Mouse (Mus musculus) cortical plate, adult 2 months (tissue): ENCODE measurements around the gene Gsg1l. TPM values are rescaled to one million over a fixed set of nuclear protein-coding genes. Genes with fewer than 3 reads are reported as not detected.

Source experiments
- H3K27ac ChIP-seq: fragments of 200-500 bp; 2 replicates; pipeline ENCODE4 v1.5.1; 2012; ENCODE audit warnings: low read length, control low read depth, inconsistent platforms; ENCODE audit not compliant: insufficient read depth
- H3K4me1 ChIP-seq: fragments of 200-500 bp; 2 replicates; pipeline ENCODE4 v1.6.1; 2011; ENCODE audit warnings: low read length; ENCODE audit not compliant: control insufficient read depth, insufficient read depth
- H3K4me3 ChIP-seq: fragments of 200-500 bp; 2 replicates; pipeline ENCODE4 v1.5.1; 2011; ENCODE audit warnings: mild to moderate bottlenecking, low read length, control low read depth; ENCODE audit not compliant: insufficient read depth
- CTCF ChIP-seq: fragments of 200-500 bp; IDR thresholded peaks from 2 replicates; pipeline ENCODE4 v1.5.1; 2011; ENCODE audit warnings: mild to moderate bottlenecking, control low read depth, low read length; ENCODE audit not compliant: insufficient read depth; ENCODE audit errors: extremely low read depth
- POLR2A ChIP-seq: fragments of 200-500 bp; IDR thresholded peaks from 2 replicates; pipeline ENCODE4 v1.6.1; 2011; ENCODE audit warnings: mild to moderate bottlenecking, low read length, control low read depth; ENCODE audit not compliant: insufficient read depth; ENCODE audit errors: extremely low read depth
- polyA plus RNA-seq: library from polyadenylated mRNA; depleted of rRNA; stranded (reverse); fragments of >200 nt; gene quantifications from 2 replicates; pipeline ENCODE4 v1.2.3, GENCODE M21; 2012

The Gsg1l gene
- polyA plus RNA-seq, 1 experiment, result 69.5 TPM

GRCm38 (mm10) chr7:125887761-125888160 lies 194.4 kb downstream of the Gsg1l start:
- H3K27ac ChIP-seq, result peak overlapping the region; percentile 18; the same call in 1 of the 2 replicates
- H3K4me1 ChIP-seq, result peaks cover 9% of the 10 kb centered on the region

GRCm38 (mm10) chr7:125887124-125887523 lies 195.1 kb downstream of the Gsg1l start:
- Histone ChIP-seq H3K4me3 (no peak overlapping the region), H3K27ac (no peak overlapping the region), H3K4me1 (peaks cover 9% of the 10 kb centered on the region)
- TF ChIP-seq POLR2A (no peak), CTCF (no peak)

More at GRCm38 (mm10) chr7:125887761-125888160, 194.4 kb downstream of the Gsg1l start:
- H3K4me3 ChIP-seq, result no peak overlapping the region
- TF ChIP-seq POLR2A (no peak), CTCF (no peak)

GRCm38 (mm10) chr7:125886116-125886680 lies 196.0 kb downstream of the Gsg1l start:
- no peak overlapping the region for H3K27ac ChIP-seq
- TF ChIP-seq POLR2A (no peak), CTCF (no peak)
- H3K4me1 ChIP-seq, result peaks cover 9% of the 10 kb centered on the region
- H3K4me3 ChIP-seq, result no peak overlapping the region

- Histone ChIP-seq H3K4me3 (no peak overlapping the region), H3K27ac (no peak overlapping the region), H3K4me1 (peaks cover 6% of the 10 kb centered on the region)
- TF ChIP-seq CTCF (no peak), POLR2A (no peak)
These were observed 199.0 kb downstream of the Gsg1l start for GRCm38 (mm10) chr7:125883232-125883631.

- TF ChIP-seq POLR2A (no peak), CTCF (no peak)
These were observed 204.2 kb downstream of the Gsg1l start for GRCm38 (mm10) chr7:125878040-125878439.

GRCm38 (mm10) chr7:125873971-125874495 lies 208.2 kb downstream of the Gsg1l start:
- H3K27ac ChIP-seq, result no peak overlapping the region
- TF ChIP-seq POLR2A (no peak), CTCF (no peak)
- peaks cover 4% of the 10 kb centered on the region for H3K4me1 ChIP-seq
- no peak overlapping the region for H3K4me3 ChIP-seq

More at GRCm38 (mm10) chr7:125878040-125878439, 204.2 kb downstream of the Gsg1l start:
- Histone ChIP-seq H3K4me1 (no peaks in the 10 kb centered on the region), H3K27ac (no peak overlapping the region), H3K4me3 (no peak overlapping the region)

GRCm38 (mm10) chr7:125872874-125873273 lies 209.3 kb downstream of the Gsg1l start:
- Histone ChIP-seq H3K27ac (no peak overlapping the region), H3K4me1 (peaks cover 4% of the 10 kb centered on the region), H3K4me3 (no peak overlapping the region)
- no peak for TF ChIP-seq POLR2A
- no peak for TF ChIP-seq CTCF

- Histone ChIP-seq H3K4me3 (no peak overlapping the region), H3K27ac (no peak overlapping the region), H3K4me1 (peaks cover 4% of the 10 kb centered on the region)
- TF ChIP-seq POLR2A, result no peak
- no peak for TF ChIP-seq CTCF
These were observed 210.0 kb downstream of the Gsg1l start for GRCm38 (mm10) chr7:125872202-125872580.

GRCm38 (mm10) chr7:125871404-125872201 lies 210.6 kb downstream of the Gsg1l start:
- Histone ChIP-seq H3K4me3 (no peak overlapping the region), H3K27ac (no peak overlapping the region; the same call in 1 of the 2 replicates), H3K4me1 (peaks cover 4% of the 10 kb centered on the region)
- TF ChIP-seq CTCF (no peak), POLR2A (no peak)

GRCm38 (mm10) chr7:125868570-125868969 lies 213.6 kb downstream of the Gsg1l start:
- Histone ChIP-seq H3K27ac (no peak overlapping the region), H3K4me1 (peaks cover 4% of the 10 kb centered on the region), H3K4me3 (no peak overlapping the region)
- TF ChIP-seq CTCF, result no peak
- TF ChIP-seq POLR2A, result no peak
